Comparison of ENCODE assay signal across 8 mouse cellular contexts in genomic region chr11:95841498-95841830, GRCm38 (mm10). TPM values are rescaled to one million over a fixed set of nuclear protein-coding genes. Genes with fewer than 3 reads are reported as not detected.
DNase-seq lines count a peak whose midpoint lies in the region; ATAC-seq lines count a peak whose summit lies in the region.

No protein-coding gene starts in this region.

- 44% methylated on average over 10 of the region's 10 CpGs for WGBS in heart, embryonic 11.5 days (ENCODE audit: insufficient replicate concordance)
- WGBS in lung, embryonic 16.5 days, result 54% methylated on average over 10 of the region's 10 CpGs

- H3K27ac ChIP-seq in heart, embryonic 11.5 days (ENCODE audit: low read depth, low read length), result peak overlapping the region; percentile 86
- peak overlapping the region; percentile 69 for H3K27ac ChIP-seq in lung, embryonic 16.5 days (ENCODE audit: low read length)

- no peaks in the 10 kb centered on the region for H3K9me3 ChIP-seq in heart, embryonic 11.5 days (replicated peaks; ENCODE audit: control insufficient read depth, low read length)
- no peaks in the 10 kb centered on the region for H3K9me3 ChIP-seq in lung, embryonic 16.5 days (ENCODE audit: control insufficient read depth, low read length)

- H3K27me3 ChIP-seq in heart, embryonic 11.5 days (ENCODE audit: control insufficient read depth, insufficient read depth, low read length), result peaks cover 7% of the 10 kb centered on the region
- H3K27me3 ChIP-seq in lung, embryonic 16.5 days (ENCODE audit: control insufficient read depth, insufficient read depth, low read depth, low read length), result no peaks in the 10 kb centered on the region

- no peak for DNase-seq in heart, postnatal 4 days
- DNase-seq in lung, postnatal 10 days, result no peak
- no peak for DNase-seq in frontal cortex, postnatal 14 days (ENCODE audit: low spot score in 2 of 2)
- no peak for DNase-seq in natural killer cell, adult 2 months (ENCODE audit: low spot score in 2 of 2)

- H3K4me3 ChIP-seq in heart, embryonic 11.5 days (ENCODE audit: low read depth, low read length), result peak overlapping the region; percentile 47
- H3K4me3 ChIP-seq in lung, embryonic 16.5 days (ENCODE audit: low read length), result peak overlapping the region; percentile 46

- peak overlapping the region; percentile 57 for H3K4me2 ChIP-seq in heart, embryonic 11.5 days
- H3K4me2 ChIP-seq in lung, embryonic 16.5 days (ENCODE audit: low read depth, low read length), result peak overlapping the region; percentile 40

- peaks cover 18% of the 10 kb centered on the region for H3K4me1 ChIP-seq in heart, embryonic 11.5 days (ENCODE audit: control insufficient read depth, insufficient read depth, low read length)
- H3K4me1 ChIP-seq in lung, embryonic 16.5 days (replicated peaks; ENCODE audit: control insufficient read depth, insufficient read depth, low read length), result peaks cover 15% of the 10 kb centered on the region

- peak overlapping the region; percentile 66 for H3K9ac ChIP-seq in heart, embryonic 11.5 days (ENCODE audit: low read depth, low read length)
- H3K9ac ChIP-seq in lung, embryonic 16.5 days (ENCODE audit: low read length), result peak overlapping the region; percentile 58

- peaks cover 3% of the 10 kb centered on the region; the same call in 1 of the 2 replicates for H3K36me3 ChIP-seq in heart, embryonic 11.5 days (ENCODE audit: control insufficient read depth, insufficient read depth, low read length)
- H3K36me3 ChIP-seq in lung, embryonic 16.5 days (ENCODE audit: control insufficient read depth, insufficient read depth, low read length), result no peaks in the 10 kb centered on the region

- ATAC-seq in heart, embryonic 11.5 days (replicated peaks; ENCODE audit: insufficient number of reproducible peaks, low FRiP score, low TSS enrichment), result no peak
- no peak for ATAC-seq in lung, embryonic 16.5 days (ENCODE audit: low read depth)
- 0 out of 2 replicates have a peak, but pooled peaks have one; percentile 7 for ATAC-seq in erythroblast, adult 5-6 weeks (replicated peaks; ENCODE audit: low FRiP score, poor library complexity, severe bottlenecking)
- ATAC-seq in megakaryocyte-erythroid progenitor cell, adult 5-6 weeks (replicated peaks; ENCODE audit: low FRiP score, low TSS enrichment, poor library complexity, severe bottlenecking), result peak; percentile 21; the same call in 1 of the 2 replicates

RNA-seq across cellular contexts. Expression of gene Abi3, which starts 0.8 kb away (rescaled TPM):
- 11.5 and 21.1 TPM in 2 replicates for polyA plus RNA-seq in heart, embryonic 11.5 days (2014; fragmentation: Nextera tagmentation; extraction: Ambion mirVana)
- total RNA-seq in heart, postnatal 4 days (2021), result 10 to 100 TPM; 16.7 to 19.5 TPM
- 16.0 and 18.1 TPM in 2 replicates for polyA plus RNA-seq in lung, embryonic 16.5 days (2015; fragmentation: Nextera tagmentation; extraction: Ambion mirVana)
- 4.8 and 6.7 TPM in 2 replicates for total RNA-seq in erythroblast, adult 5-6 weeks (2015; ENCODE audit: low replicate concordance)
- total RNA-seq in erythroblast, adult 5-6 weeks (2017; ENCODE audit: low replicate concordance), result 3.5 and 5.5 TPM in 2 replicates
- total RNA-seq in megakaryocyte-erythroid progenitor cell, adult 5-6 weeks (2014; fragmentation: Nextera tagmentation), result 5.9 and 8.9 TPM in 2 replicates
- 3.4 and 5.7 TPM in 2 replicates for total RNA-seq in megakaryocyte-erythroid progenitor cell, adult 5-6 weeks (2017)

RNA-seq across cellular contexts. Expression of gene Gngt2, which starts 4.4 kb away (rescaled TPM):
- 43.1 and 44.6 TPM in 2 replicates for polyA plus RNA-seq in heart, embryonic 11.5 days (2014; fragmentation: Nextera tagmentation; extraction: Ambion mirVana)
- total RNA-seq in heart, postnatal 4 days (2021), result 10 to 100 TPM; 23.2 to 23.8 TPM
- polyA plus RNA-seq in lung, embryonic 16.5 days (2015; fragmentation: Nextera tagmentation; extraction: Ambion mirVana), result 21.7 and 28.2 TPM in 2 replicates
- 9.8 and 15.0 TPM in 2 replicates for total RNA-seq in erythroblast, adult 5-6 weeks (2015; ENCODE audit: low replicate concordance)
- 9.4 and 13.0 TPM in 2 replicates for total RNA-seq in erythroblast, adult 5-6 weeks (2017; ENCODE audit: low replicate concordance)
- 4.4 and 5.0 TPM in 2 replicates for total RNA-seq in megakaryocyte-erythroid progenitor cell, adult 5-6 weeks (2014; fragmentation: Nextera tagmentation)
- total RNA-seq in megakaryocyte-erythroid progenitor cell, adult 5-6 weeks (2017), result 4.0 and 4.6 TPM in 2 replicates

RNA-seq across cellular contexts. Expression of gene Phospho1, which starts 17.2 kb away (rescaled TPM):
- 1.1 TPM in 1 of 2 replicates, not detected in the other for polyA plus RNA-seq in heart, embryonic 11.5 days (2014; fragmentation: Nextera tagmentation; extraction: Ambion mirVana)
- total RNA-seq in heart, postnatal 4 days (2021), result 10 to 100 TPM; 71.7 to 82.2 TPM
- 0.47 and 1.7 TPM in 2 replicates for polyA plus RNA-seq in lung, embryonic 16.5 days (2015; fragmentation: Nextera tagmentation; extraction: Ambion mirVana)
- total RNA-seq in erythroblast, adult 5-6 weeks (2015; ENCODE audit: low replicate concordance), result 71.9 and 86.1 TPM in 2 replicates
- 54.2 and 57.9 TPM in 2 replicates for total RNA-seq in erythroblast, adult 5-6 weeks (2017; ENCODE audit: low replicate concordance)
- 5.6 and 7.5 TPM in 2 replicates for total RNA-seq in megakaryocyte-erythroid progenitor cell, adult 5-6 weeks (2014; fragmentation: Nextera tagmentation)
- 0.56 and 3.2 TPM in 2 replicates for total RNA-seq in megakaryocyte-erythroid progenitor cell, adult 5-6 weeks (2017)

Comparison
In these comparisons a context has a peak if more than half of its experiments do, and no peak if none do; other contexts are left out.
1. ATAC-seq: peak in erythroblast, adult 5-6 weeks (single experiment) and megakaryocyte-erythroid progenitor cell, adult 5-6 weeks (single experiment); none in heart, embryonic 11.5 days (single experiment) and lung, embryonic 16.5 days (single experiment).
2. RNA of gene Phospho1, which starts 17.2 kb away (total RNA-seq): 54.2 to 86.1 TPM in erythroblast, adult 5-6 weeks and 71.7 to 82.2 TPM in heart, postnatal 4 days; 0.56 to 7.5 TPM in megakaryocyte-erythroid progenitor cell, adult 5-6 weeks; every median in the first group is over 4 times any median in the second.